Mouse (Mus musculus): Measurements from ENCODE around the gene Gcsh. TPM values are rescaled to one million over a fixed set of nuclear protein-coding genes. Genes with fewer than 3 reads are reported as not detected.

Gene Gcsh
- polyA plus RNA-seq (2017; shearing (Covaris generic)) = 5.9 TPM

DNA sequence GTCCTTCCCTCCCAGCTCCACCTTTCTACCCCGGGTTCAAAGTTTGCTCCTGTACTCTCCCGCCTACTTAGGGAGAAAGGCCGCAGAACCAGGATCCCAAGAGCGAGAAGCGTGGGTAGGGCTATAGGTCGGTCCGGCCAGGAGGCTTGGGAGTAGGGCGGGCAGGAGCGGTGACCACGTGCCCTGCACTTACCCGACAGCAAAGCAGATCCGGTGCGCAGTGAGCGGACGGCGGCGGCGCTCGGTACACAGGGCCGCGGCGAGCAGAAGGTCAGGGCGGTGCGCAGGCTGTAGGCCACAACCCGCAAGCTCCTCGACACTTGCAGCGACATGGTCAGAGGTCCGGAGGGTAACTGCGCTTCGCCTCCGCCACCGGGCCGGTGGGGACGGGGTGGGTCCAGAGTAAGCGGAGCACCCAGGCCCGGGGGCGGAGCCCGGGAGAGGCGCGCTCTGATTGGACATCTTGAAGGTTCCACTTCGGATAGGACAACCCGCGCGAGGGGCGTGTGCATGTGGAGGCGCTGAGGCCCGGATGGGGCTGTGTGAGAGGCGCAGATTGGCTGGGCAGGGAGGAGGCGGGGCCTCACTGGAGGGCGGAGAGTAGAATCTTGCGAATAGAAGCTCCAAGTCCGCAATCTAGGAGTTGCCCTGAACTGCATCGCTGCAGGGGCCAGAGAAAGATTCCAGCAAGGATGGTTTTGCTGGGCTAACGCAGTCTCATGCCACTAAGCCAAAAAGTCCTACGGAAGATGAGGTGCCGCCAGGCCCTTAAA is at the start of gene Gcsh:
Gene Gcsh (minus strand): TSS at position 443 of the 773 bp plus-strand sequence.

DNA sequence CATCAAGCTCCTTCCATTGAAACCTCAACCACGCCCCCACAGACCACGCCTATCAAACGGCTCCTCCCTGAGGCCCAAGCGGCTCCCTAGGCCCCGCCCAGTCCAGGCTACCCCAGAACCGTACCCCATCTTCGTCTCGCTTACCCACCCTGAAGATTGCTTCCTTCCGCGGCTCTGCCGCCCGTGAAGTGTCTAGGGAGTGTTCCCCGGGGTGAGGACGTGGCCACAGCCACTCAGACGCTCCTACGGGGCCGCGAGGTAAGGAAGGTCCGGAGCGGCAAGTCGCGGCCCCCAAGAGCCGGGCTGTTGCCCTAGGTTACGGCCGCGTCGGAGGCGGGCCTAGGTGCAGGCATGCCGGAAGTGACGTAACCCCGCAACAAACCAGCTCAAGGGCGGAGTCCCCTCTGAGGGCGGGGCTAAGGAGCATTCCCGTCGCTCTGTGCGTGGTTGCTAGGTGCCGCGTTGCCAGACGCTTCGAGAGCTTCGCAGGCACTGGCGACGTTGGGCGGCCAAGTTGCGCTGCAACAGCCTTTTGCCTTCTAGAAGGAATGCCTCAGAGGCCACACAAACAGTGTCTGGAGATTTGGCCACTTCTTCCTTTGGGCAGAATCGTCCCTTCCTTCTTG is 14.6 kb downstream of the Gcsh start, which contains the start of gene 1700030J22Rik:
Gene 1700030J22Rik (minus strand): TSS at position 329 of the 626 bp plus-strand sequence.

GRCm38 (mm10) chr8:116943161-116943554 is 50.2 kb downstream of the Gcsh start, which contains the start of gene Atmin:
Gene Atmin, plus strand, starts transcription at chr8:116943393.

Other genes starting within 250 kb of the Gcsh start
- 26.0 TPM for gene Cmc2, start 72.1 kb downstream of the Gcsh start, polyA plus RNA-seq (2017; shearing (Covaris generic))
- 2.2 TPM for gene Cenpn, start 71.8 kb downstream of the Gcsh start, polyA plus RNA-seq (2017; shearing (Covaris generic))
- 18.7 TPM for gene Atmin, start 50.1 kb downstream of the Gcsh start, polyA plus RNA-seq (2017; shearing (Covaris generic))
- not detected for gene 1700030J22Rik, start 14.6 kb downstream of the Gcsh start, polyA plus RNA-seq (2017; shearing (Covaris generic))
- 0.60 TPM for gene Pkd1l2, start 88.9 kb upstream of the Gcsh start, polyA plus RNA-seq (2017; shearing (Covaris generic))
- 0.29 TPM for gene Bco1, start 102.3 kb upstream of the Gcsh start, polyA plus RNA-seq (2017; shearing (Covaris generic))
- 2.6 TPM for gene Gan, start 164.6 kb upstream of the Gcsh start, polyA plus RNA-seq (2017; shearing (Covaris generic))

All from effector memory CD4-positive, alpha-beta T cell, adult 7 months (primary cell).